Mouse (Mus musculus) forebrain, embryonic 16.5 days (tissue): ENCODE results near the gene Wdr1. TPM values are rescaled to one million over a fixed set of nuclear protein-coding genes. Genes with fewer than 3 reads are reported as not detected.

Experiments
- ATAC-seq: fragments of 200-750 bp; cut with Nextera tagmentation; 2 replicates; pipeline ENCODE4 v1.8.0; 2017; ENCODE audit warnings: mild to moderate bottlenecking, moderate library complexity
- H3K27ac ChIP-seq: fragments of 300-500 bp; sonication (generic); 2 replicates; pipeline ENCODE4 v1.5.1; 2014; ENCODE audit warnings: low read length, control low read depth
- H3K27me3 ChIP-seq: fragments of 300-500 bp; sonication (generic); replicated peaks from 2 replicates; pipeline ENCODE4 v1.6.1; 2014; ENCODE audit warnings: low read length; ENCODE audit not compliant: control insufficient read depth, insufficient read depth
- H3K36me3 ChIP-seq: fragments of 300-500 bp; sonication (generic); 2 replicates; pipeline ENCODE4 v1.6.1; 2014; ENCODE audit not compliant: control insufficient read depth, insufficient read depth
- H3K4me1 ChIP-seq: fragments of 300-500 bp; sonication (generic); replicated peaks from 2 replicates; pipeline ENCODE4 v1.6.1; 2014; ENCODE audit warnings: low read length; ENCODE audit not compliant: control insufficient read depth, insufficient read depth
- H3K4me2 ChIP-seq: fragments of 300-500 bp; sonication (generic); 2 replicates; pipeline ENCODE4 v1.6.1; 2014; ENCODE audit warnings: mild to moderate bottlenecking, low read length, control low read depth
- H3K4me3 ChIP-seq: fragments of 300-500 bp; sonication (generic); replicated peaks from 2 replicates; pipeline ENCODE4 v1.5.1; 2014; ENCODE audit warnings: mild to moderate bottlenecking, low read length, control low read depth
- H3K9ac ChIP-seq: fragments of 300-500 bp; sonication (generic); replicated peaks from 2 replicates; pipeline ENCODE4 v1.6.1; 2014; ENCODE audit warnings: low read depth, low read length, control low read depth
- H3K9me3 ChIP-seq: fragments of 300-500 bp; sonication (generic); 2 replicates; pipeline ENCODE4 v1.6.1; 2016; ENCODE audit warnings: low read length; ENCODE audit not compliant: control insufficient read depth
- WGBS: fragments of 180-500 bp; shearing (Covaris S2); extraction: QIAGEN DNeasy Blood & Tissue Kit; methylation state at CpG from one replicate; pipeline ENCODE4 v1.1.7; 2014; 5-methylcytosine and 5-hydroxymethylcytosine counted together
- polyA plus RNA-seq: library from polyadenylated mRNA; unstranded; fragments of >200 nt; fragmentation: Nextera tagmentation; extraction: Ambion mirVana; gene quantifications from 2 replicates; pipeline ENCODE4 v1.2.1, GENCODE M21; 2015

Wdr1 gene
- polyA plus RNA-seq, 1 experiment from 2014 or later, result 193 TPM

DNA sequence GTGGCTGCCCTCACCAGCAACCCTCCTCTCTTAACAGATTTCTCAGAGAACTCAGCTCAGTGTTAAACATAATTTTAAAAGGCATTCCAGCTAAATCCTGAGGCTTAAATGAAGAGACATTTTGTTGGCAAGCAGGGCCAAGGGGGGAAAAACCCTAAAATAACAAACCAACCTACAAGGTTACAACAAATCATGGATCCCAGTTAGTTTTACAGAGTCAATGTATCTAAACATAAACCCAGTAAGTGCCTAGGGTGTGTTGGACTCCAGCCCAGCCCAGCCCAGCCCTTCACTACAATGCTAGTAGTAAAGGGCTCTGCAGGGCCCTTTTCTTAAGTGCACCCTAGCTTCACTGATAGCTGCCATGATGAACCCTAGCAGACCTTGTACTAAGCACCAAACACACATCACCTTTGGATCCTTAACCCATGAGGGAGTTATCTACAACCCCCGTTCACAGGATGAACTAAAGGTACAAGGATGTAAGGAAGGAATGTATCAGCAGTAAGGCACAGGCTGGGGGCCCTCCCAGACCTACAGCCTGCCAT lies 12.7 kb downstream of the Wdr1 start:
- 94% methylated on average over 1 of the region's 1 CpGs for WGBS
- ATAC-seq, result no peak
- Histone ChIP-seq H3K27ac (no peak overlapping the region), H3K4me3 (no peak overlapping the region), H3K36me3 (peaks cover 23% of the 10 kb centered on the region), H3K9ac (no peak overlapping the region), H3K27me3 (no peaks in the 10 kb centered on the region), H3K4me2 (no peak overlapping the region), H3K9me3 (no peaks in the 10 kb centered on the region), H3K4me1 (peaks cover 7% of the 10 kb centered on the region; the same call in 1 of the 2 replicates)

- Histone ChIP-seq H3K27me3 (no peaks in the 10 kb centered on the region), H3K4me2 (no peak overlapping the region), H3K27ac (no peak overlapping the region), H3K9ac (no peak overlapping the region), H3K9me3 (no peaks in the 10 kb centered on the region), H3K4me3 (no peak overlapping the region), H3K4me1 (peaks cover 7% of the 10 kb centered on the region; the same call in 1 of the 2 replicates), H3K36me3 (peaks cover 24% of the 10 kb centered on the region)
- 80% methylated on average over 3 of the region's 3 CpGs for WGBS
- no peak for ATAC-seq
These were observed 13.5 kb downstream of the Wdr1 start for GRCm38 (mm10) chr5:38549461-38549909.

DNA sequence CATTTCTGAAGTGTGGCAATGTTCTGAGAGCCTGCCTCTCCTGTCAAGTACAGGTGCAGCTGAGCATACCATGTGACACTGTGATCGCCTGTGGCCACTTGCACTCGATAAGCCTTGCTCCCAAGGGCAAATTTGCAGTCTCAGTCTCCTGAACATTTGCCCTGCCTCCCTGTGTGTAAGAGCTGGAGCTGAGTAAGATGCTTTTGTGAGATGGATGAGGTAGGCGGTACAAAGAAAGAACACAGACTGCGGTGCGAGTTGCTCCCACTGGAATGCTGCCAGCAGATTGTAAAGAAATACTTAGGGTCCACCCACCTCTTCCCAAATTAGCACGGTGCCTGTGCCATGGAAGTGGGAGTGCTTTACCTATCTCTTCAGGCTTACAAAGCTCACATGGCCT lies 15.6 kb downstream of the Wdr1 start:
- no peak overlapping the region for H3K27ac ChIP-seq
- WGBS, result 17% methylated on average over 6 of the region's 6 CpGs
- no peak overlapping the region for H3K4me3 ChIP-seq
- no peak overlapping the region for H3K9ac ChIP-seq
- no peak for ATAC-seq
- H3K4me1 ChIP-seq, result peaks cover 10% of the 10 kb centered on the region
- H3K9me3 ChIP-seq, result no peaks in the 10 kb centered on the region
- H3K4me2 ChIP-seq, result no peak overlapping the region
- H3K27me3 ChIP-seq, result no peaks in the 10 kb centered on the region
- H3K36me3 ChIP-seq, result peaks cover 30% of the 10 kb centered on the region

GRCm38 (mm10) chr5:38544423-38545415 lies 18.3 kb downstream of the Wdr1 start:
- 79% methylated on average over 5 of the region's 5 CpGs for WGBS
- no peak overlapping the region for H3K4me3 ChIP-seq
- H3K9ac ChIP-seq, result no peak overlapping the region
- no peaks in the 10 kb centered on the region for H3K27me3 ChIP-seq
- H3K9me3 ChIP-seq, result no peaks in the 10 kb centered on the region
- H3K4me2 ChIP-seq, result no peak overlapping the region
- peaks cover 10% of the 10 kb centered on the region for H3K4me1 ChIP-seq
- H3K27ac ChIP-seq, result no peak overlapping the region
- ATAC-seq, result 0 out of 2 replicates have a peak, but pooled peaks have one; percentile 4
- peaks cover 35% of the 10 kb centered on the region for H3K36me3 ChIP-seq

- ATAC-seq, result peak; percentile 77
- Histone ChIP-seq H3K27me3 (no peaks in the 10 kb centered on the region), H3K9ac (no peak overlapping the region), H3K4me3 (no peak overlapping the region), H3K27ac (no peak overlapping the region), H3K4me1 (peaks cover 10% of the 10 kb centered on the region), H3K36me3 (peaks cover 41% of the 10 kb centered on the region), H3K9me3 (no peaks in the 10 kb centered on the region), H3K4me2 (no peak overlapping the region)
- WGBS, result 59% methylated on average over 4 of the region's 4 CpGs
These were observed 19.4 kb downstream of the Wdr1 start for GRCm38 (mm10) chr5:38543496-38544217.

- H3K27me3 ChIP-seq, result no peaks in the 10 kb centered on the region
- 98% methylated on average over 3 of the region's 3 CpGs for WGBS
- H3K4me2 ChIP-seq, result no peak overlapping the region
- peaks cover 39% of the 10 kb centered on the region for H3K36me3 ChIP-seq
- no peak overlapping the region for H3K9ac ChIP-seq
- ATAC-seq, result no peak
- H3K27ac ChIP-seq, result no peak overlapping the region
- H3K4me3 ChIP-seq, result no peak overlapping the region
- peaks cover 5% of the 10 kb centered on the region for H3K4me1 ChIP-seq
- H3K9me3 ChIP-seq, result no peaks in the 10 kb centered on the region
These were observed 21.3 kb downstream of the Wdr1 start for GRCm38 (mm10) chr5:38541728-38542127.

GRCm38 (mm10) chr5:38540898-38541297 lies 22.1 kb downstream of the Wdr1 start:
- Histone ChIP-seq H3K27ac (no peak overlapping the region), H3K9ac (no peak overlapping the region), H3K4me2 (no peak overlapping the region), H3K36me3 (peaks cover 40% of the 10 kb centered on the region), H3K27me3 (no peaks in the 10 kb centered on the region), H3K4me3 (no peak overlapping the region), H3K9me3 (no peaks in the 10 kb centered on the region), H3K4me1 (peaks cover 5% of the 10 kb centered on the region)
- ATAC-seq, result no peak
- 91% methylated on average over 1 of the region's 1 CpGs for WGBS

GRCm38 (mm10) chr5:38538508-38538907 lies 24.5 kb downstream of the Wdr1 start:
- Histone ChIP-seq H3K9ac (no peak overlapping the region), H3K9me3 (no peaks in the 10 kb centered on the region), H3K4me1 (peaks cover under 1% of the 10 kb centered on the region), H3K4me3 (no peak overlapping the region), H3K36me3 (peaks cover 46% of the 10 kb centered on the region), H3K27me3 (no peaks in the 10 kb centered on the region), H3K4me2 (no peak overlapping the region), H3K27ac (no peak overlapping the region)
- WGBS, result 49% methylated on average over 8 of the region's 8 CpGs
- peak; percentile 51 for ATAC-seq

DNA sequence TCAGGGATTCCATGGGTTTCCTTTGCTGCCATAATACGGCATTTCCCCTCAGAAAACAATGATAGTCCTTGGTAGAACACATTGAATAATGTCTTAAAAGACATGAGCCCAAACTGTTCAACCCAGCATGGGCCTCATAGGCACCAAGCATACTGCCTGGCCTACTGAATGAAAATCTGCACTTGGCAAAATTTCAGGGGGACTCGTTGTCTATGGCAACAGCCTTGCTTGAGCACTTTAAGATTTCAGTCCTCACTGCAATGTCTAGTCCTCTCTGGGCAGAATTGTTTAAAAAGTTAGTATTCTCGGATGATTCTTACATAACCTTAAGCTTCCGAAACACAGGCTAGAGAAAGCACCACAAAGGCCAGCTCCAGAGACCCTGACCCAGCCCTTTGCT lies 25.2 kb downstream of the Wdr1 start:
- no peak overlapping the region for H3K27ac ChIP-seq

More for the DNA sequence above, 25.2 kb downstream of the Wdr1 start:
- ATAC-seq, result 0 out of 2 replicates have a peak, but pooled peaks have one; percentile 41
- Histone ChIP-seq H3K9ac (no peak overlapping the region), H3K4me2 (no peak overlapping the region), H3K27me3 (no peaks in the 10 kb centered on the region), H3K4me1 (no peaks in the 10 kb centered on the region; the same call in 1 of the 2 replicates), H3K4me3 (no peak overlapping the region), H3K9me3 (no peaks in the 10 kb centered on the region), H3K36me3 (peaks cover 47% of the 10 kb centered on the region)
- 73% methylated on average over 4 of the region's 4 CpGs for WGBS
